Mouse (Mus musculus): ENCODE data around the gene Enah.

The Enah gene

DNA sequence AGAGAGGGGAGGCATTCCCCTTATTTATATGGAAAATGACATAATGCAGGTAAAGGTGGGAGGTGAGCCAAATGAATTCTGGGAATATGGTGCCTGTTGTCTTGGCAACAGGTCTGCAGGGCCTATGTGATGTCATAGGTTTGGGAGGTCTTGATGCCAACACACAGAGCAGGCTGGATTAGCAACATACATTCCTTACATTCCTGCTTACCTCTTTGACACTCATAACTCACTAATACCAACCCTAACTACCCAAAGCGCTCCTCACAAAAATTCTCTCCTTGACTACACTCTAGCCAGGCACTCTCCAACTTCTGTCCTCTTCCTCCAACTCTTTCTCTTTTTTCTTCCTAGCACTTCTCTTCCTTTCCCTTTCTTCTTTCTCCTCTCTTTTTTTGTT, 171.6 kb downstream of the Enah start:
- in situ Hi-C loops (cut with MseI, MboI): no loop called here

GRCm38 (mm10) chr1:181847396-181847795, 172.4 kb downstream of the Enah start:
- in situ Hi-C loops (cut with MseI, MboI): no loop called here
